Mouse (Mus musculus): ENCODE results near the gene Ddx19b. TPM values are rescaled to one million over a fixed set of nuclear protein-coding genes. Genes with fewer than 3 reads are reported as not detected.

The Ddx19b gene
- polyA plus RNA-seq, 1 experiment from 2014 or later = 4.0 TPM

DNA sequence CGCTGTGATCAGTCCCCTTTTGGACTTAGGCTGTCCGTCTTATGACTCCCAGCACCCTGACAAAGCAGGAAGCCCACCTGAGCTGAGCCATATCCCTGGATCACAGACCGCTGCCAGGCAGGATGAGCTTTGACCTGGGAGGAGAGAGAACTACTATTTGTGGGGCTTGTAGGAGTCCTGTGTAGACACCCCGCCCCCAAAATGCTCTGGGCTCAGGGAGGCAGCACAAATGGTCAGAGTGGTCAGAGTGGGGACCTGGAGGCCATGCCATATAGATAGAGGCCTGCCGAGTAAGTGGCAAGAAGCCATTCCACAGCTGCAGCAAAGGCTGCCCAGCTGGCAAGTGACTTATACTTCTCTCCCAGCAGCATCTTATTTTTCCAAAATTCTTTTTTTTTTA, 73.4 kb downstream of the Ddx19b start:
- Histone ChIP-seq H3K36me3 (peaks cover 74% of the 10 kb centered on the region), H3K27ac (no peak overlapping the region), H3K27me3 (no peaks in the 10 kb centered on the region), H3K4me3 (no peak overlapping the region), H3K4me1 (no peaks in the 10 kb centered on the region), H3K4me2 (replicated peaks) (no peak overlapping the region), H3K9me3 (no peaks in the 10 kb centered on the region), H3K9ac (no peak overlapping the region)
- no peak for ATAC-seq (ENCODE audit: low FRiP score, low read depth)
- 89% methylated on average over 5 of the region's 5 CpGs for WGBS

DNA sequence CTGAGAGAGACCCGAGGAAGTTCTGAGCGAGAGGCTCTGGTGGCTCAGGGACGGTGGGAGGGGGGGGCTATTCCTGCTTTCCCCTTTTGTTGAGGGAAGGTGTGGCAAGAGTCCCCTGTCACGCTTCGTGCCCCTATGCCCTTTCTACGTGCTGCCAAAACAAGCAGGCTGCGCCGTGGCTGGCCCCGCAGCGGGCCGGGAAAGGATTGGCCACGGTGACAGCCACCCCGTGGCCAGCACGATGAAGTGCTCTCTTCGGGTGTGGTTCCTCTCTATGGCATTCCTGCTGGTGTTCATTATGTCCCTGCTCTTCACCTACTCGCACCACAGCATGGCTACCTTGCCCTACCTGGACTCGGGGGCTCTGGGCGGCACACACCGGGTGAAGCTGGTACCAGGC, 74.1 kb downstream of the Ddx19b start:
- ATAC-seq (ENCODE audit: low FRiP score, low read depth) = no peak
- 90% methylated on average over 19 of the region's 19 CpGs for WGBS
- Histone ChIP-seq H3K9me3 (no peaks in the 10 kb centered on the region), H3K4me2 (replicated peaks) (no peak overlapping the region), H3K4me1 (no peaks in the 10 kb centered on the region), H3K4me3 (no peak overlapping the region), H3K9ac (no peak overlapping the region), H3K36me3 (peaks cover 72% of the 10 kb centered on the region), H3K27ac (no peak overlapping the region), H3K27me3 (no peaks in the 10 kb centered on the region)

DNA sequence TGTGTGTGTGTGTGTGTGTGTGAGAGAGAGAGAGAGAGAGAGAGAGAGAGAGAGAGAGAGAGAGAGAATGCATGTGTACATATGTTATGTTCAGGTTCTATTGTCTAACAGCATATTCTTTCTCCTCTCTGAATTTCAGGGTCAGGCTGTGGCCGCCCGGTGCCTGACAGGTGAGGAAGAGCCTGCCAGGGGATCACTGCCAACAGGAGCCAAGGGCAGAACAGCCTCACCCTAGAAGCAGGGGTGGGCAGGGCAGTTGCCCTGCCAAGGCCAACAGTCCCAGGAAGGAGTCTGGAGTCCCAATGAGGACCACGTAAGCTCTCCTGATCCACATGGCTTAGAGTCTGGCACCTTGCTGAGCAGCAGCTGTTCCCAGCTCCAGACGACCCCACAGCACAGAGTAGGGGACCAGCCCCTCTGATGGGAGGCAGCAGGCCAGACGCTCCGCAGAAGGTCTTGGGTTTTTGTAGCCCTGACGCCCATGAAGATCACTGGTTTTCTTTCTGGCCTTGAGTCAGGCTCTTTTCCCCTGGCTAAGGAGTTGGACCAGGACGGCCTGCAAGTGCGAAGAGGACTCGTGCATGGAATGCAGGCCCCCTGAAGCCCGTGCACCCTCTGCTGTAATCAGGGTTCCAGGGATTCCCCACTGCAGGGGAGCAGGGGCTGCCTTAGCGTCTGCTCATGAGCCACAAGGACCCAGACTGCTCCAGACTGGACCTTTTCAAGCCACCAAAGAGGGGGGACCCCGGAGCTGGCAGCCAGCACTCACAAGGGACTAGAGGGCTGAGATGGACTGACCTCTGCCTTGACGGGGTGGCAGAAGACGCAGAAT, 74.7 kb downstream of the Ddx19b start:
- 0 out of 2 replicates have a peak, but pooled peaks have one; percentile 59 for ATAC-seq (ENCODE audit: low FRiP score, low read depth)
- no peaks in the 10 kb centered on the region for H3K4me1 ChIP-seq
- H3K9me3 ChIP-seq = no peaks in the 10 kb centered on the region
- H3K27me3 ChIP-seq = no peaks in the 10 kb centered on the region
- H3K27ac ChIP-seq = no peak overlapping the region
- WGBS = 84% methylated on average over 15 of the region's 15 CpGs
- H3K36me3 ChIP-seq = peaks cover 70% of the 10 kb centered on the region
- H3K4me3 ChIP-seq = no peak overlapping the region
- no peak overlapping the region for H3K9ac ChIP-seq
- no peak overlapping the region for H3K4me2 ChIP-seq (replicated peaks)

GRCm38 (mm10) chr8:110954776-110955175, 76.8 kb downstream of the Ddx19b start:
- Histone ChIP-seq H3K9me3 (no peaks in the 10 kb centered on the region), H3K36me3 (peaks cover 58% of the 10 kb centered on the region), H3K9ac (no peak overlapping the region), H3K4me1 (0 out of 2 replicates have a peak, but pooled peaks cover 5% of the 10 kb centered on the region), H3K27me3 (no peaks in the 10 kb centered on the region), H3K4me2 (replicated peaks) (no peak overlapping the region), H3K4me3 (no peak overlapping the region), H3K27ac (no peak overlapping the region)
- WGBS = 77% methylated on average over 8 of the region's 8 CpGs
- no peak for ATAC-seq (ENCODE audit: low FRiP score, low read depth)

Small RNAs within 50 kb of the gene (microRNA-seq; reads per million reads assigned to microRNA genes)
- gene Gm24103 (not detected), gene Mir3473d (0.52 reads per million)

Other genes starting within 250 kb of the Ddx19b start
- 0.29 and 1.1 TPM in 2 replicates for gene Il34, start 225.8 kb downstream of the Ddx19b start, polyA plus RNA-seq (2015; fragmentation: Nextera tagmentation; extraction: Ambion mirVana)
- gene Cog4, start 185.2 kb downstream of the Ddx19b start, polyA plus RNA-seq (2015; fragmentation: Nextera tagmentation; extraction: Ambion mirVana) = 80.8 and 86.4 TPM in 2 replicates
- gene Sf3b3, start 185.0 kb downstream of the Ddx19b start, polyA plus RNA-seq (2015; fragmentation: Nextera tagmentation; extraction: Ambion mirVana) = 160 and 171 TPM in 2 replicates
- 14.7 and 16.1 TPM in 2 replicates for gene Fuk, start 129.3 kb downstream of the Ddx19b start, polyA plus RNA-seq (2015; fragmentation: Nextera tagmentation; extraction: Ambion mirVana)
- gene St3gal2, start 111.8 kb downstream of the Ddx19b start, polyA plus RNA-seq (2015; fragmentation: Nextera tagmentation; extraction: Ambion mirVana) = 31.7 and 34.5 TPM in 2 replicates
- gene Ddx19a, start 34.0 kb downstream of the Ddx19b start, polyA plus RNA-seq (2015; fragmentation: Nextera tagmentation; extraction: Ambion mirVana) = 16.5 and 16.8 TPM in 2 replicates
- gene Aars, start 1.4 kb upstream of the Ddx19b start, polyA plus RNA-seq (2015; fragmentation: Nextera tagmentation; extraction: Ambion mirVana) = 53.8 and 54.5 TPM in 2 replicates
- 7.4 and 9.3 TPM in 2 replicates for gene Exosc6, start 24.6 kb upstream of the Ddx19b start, polyA plus RNA-seq (2015; fragmentation: Nextera tagmentation; extraction: Ambion mirVana)
- gene Clec18a, start 60.7 kb upstream of the Ddx19b start, polyA plus RNA-seq (2015; fragmentation: Nextera tagmentation; extraction: Ambion mirVana) = not detected in 2 replicates
- gene Pdpr, start 62.9 kb upstream of the Ddx19b start, polyA plus RNA-seq (2015; fragmentation: Nextera tagmentation; extraction: Ambion mirVana) = 11.4 and 12.8 TPM in 2 replicates
- gene Glg1, start 227.5 kb upstream of the Ddx19b start, polyA plus RNA-seq (2015; fragmentation: Nextera tagmentation; extraction: Ambion mirVana) = 81.7 and 83.1 TPM in 2 replicates